Mouse (Mus musculus): ENCODE data around the gene Cul7. TPM values are rescaled to one million over a fixed set of nuclear protein-coding genes. Genes with fewer than 3 reads are reported as not detected.

The Cul7 gene
- polyA plus RNA-seq, 1 experiment: 88.5 TPM

DNA sequence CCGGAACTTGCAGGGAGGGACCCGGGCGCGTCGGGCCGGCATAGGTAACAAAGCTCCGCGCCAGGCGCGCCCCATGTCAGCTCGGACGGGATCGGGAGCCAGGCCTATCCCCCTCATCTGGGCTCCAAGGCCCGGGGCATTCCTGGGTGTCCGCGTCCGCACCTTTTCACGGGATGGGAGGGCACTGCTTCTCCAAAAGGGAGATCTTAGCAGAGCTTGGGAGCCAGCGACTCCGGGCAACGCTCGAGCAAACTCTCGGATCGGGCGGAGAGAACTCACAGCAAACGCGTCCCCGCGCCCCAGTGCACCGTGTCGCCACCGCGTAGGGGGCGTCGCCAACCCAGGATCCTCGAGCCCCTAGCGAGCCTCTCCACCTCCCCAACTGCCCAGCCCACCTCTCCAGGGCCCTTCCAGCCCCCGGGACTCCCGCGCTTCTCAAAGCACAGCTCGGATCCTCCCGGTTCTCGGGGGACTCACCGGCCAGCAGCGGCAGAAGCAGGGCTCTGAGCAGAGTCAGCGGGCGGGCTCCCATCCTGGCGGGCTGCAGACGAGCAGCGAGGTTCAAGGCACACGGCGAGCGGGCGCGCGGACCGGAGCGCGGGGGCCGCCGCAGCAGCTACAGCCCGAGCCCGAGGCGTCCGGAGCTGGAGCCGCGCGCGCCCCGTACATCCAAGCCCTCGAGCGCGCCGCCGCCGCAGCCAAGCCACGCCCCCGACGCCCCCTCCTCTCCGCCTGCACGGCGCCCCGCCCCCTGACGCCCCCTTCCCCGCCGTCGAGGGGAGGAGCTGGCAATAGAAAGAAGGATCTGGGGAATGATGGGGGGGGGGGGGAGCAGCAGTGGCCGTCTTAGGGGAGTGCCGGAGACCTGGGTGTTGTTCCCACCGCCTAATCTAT is 21.1 kb upstream of the Cul7 start, which contains the start of gene Ptk7:
TSS of gene Ptk7 (minus strand) at position 714 of the 894 bp plus-strand sequence.
- peak; percentile 97 for DNase-seq (ENCODE audit: low read depth)
- no peak for TF ChIP-seq CTCF (IDR thresholded peaks at IDR 0.05; ENCODE audit: borderline replicate concordance, extremely low read depth, insufficient read depth, insufficient read length)
- TF ChIP-seq POLR2A (IDR thresholded peaks at IDR 0.05; ENCODE audit: borderline replicate concordance, extremely low read depth, insufficient read depth, insufficient read length, poor library complexity, severe bottlenecking): peak; percentile 95

- no peak for TF ChIP-seq CTCF (IDR thresholded peaks at IDR 0.05; ENCODE audit: borderline replicate concordance, extremely low read depth, insufficient read depth, insufficient read length)
- TF ChIP-seq POLR2A (IDR thresholded peaks at IDR 0.05; ENCODE audit: borderline replicate concordance, extremely low read depth, insufficient read depth, insufficient read length, poor library complexity, severe bottlenecking): no peak
These were observed 20.3 kb upstream of the Cul7 start for GRCm38 (mm10) chr17:46629685-46630441.

DNA sequence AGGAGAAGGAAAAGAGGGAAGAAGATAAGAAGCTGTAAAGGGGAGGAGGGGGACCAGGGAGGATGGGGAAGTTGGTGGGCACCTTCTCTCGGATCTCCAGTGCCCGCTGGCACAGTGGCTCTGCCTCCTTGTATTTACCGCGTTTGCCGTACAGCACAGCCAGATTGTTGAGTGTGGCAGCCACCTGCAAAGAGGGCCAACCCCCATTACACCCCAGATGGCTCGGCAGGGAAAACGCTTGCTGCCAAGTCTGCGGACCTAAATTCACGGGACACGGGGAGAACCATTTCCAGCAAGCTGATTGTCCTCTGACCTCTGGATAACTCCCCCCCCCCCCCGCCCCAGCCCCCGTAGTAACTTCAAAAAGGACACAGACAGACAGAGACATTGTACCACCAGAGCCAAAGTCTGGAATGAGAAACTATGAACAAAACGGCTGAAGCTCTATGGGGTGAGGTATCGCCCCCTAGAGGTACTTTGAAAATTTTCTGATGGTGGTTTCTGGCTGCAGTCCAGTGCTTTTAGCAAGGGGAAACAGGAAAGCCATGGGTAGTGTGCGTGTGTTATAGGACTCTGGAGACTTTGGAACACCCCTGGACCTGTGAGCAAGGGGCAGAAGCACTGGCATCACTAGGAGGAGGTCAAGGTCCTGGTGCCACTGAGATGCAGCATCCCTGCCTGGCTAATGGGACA is 13.2 kb upstream of the Cul7 start:
- DNase-seq (ENCODE audit: low read depth): peak; percentile 89
- TF ChIP-seq POLR2A (IDR thresholded peaks at IDR 0.05; ENCODE audit: borderline replicate concordance, extremely low read depth, insufficient read depth, insufficient read length, poor library complexity, severe bottlenecking) (no peak), CTCF (IDR thresholded peaks at IDR 0.05; ENCODE audit: borderline replicate concordance, extremely low read depth, insufficient read depth, insufficient read length) (peak; percentile 80)

More at GRCm38 (mm10) chr17:46629685-46630441, 20.3 kb upstream of the Cul7 start:
- DNase-seq (ENCODE audit: low read depth): peak; percentile 41

- no peak for TF ChIP-seq CTCF (IDR thresholded peaks at IDR 0.05; ENCODE audit: borderline replicate concordance, extremely low read depth, insufficient read depth, insufficient read length)
- DNase-seq (ENCODE audit: low read depth): no peak
These were observed 10.2 kb upstream of the Cul7 start for GRCm38 (mm10) chr17:46639929-46640328.

DNA sequence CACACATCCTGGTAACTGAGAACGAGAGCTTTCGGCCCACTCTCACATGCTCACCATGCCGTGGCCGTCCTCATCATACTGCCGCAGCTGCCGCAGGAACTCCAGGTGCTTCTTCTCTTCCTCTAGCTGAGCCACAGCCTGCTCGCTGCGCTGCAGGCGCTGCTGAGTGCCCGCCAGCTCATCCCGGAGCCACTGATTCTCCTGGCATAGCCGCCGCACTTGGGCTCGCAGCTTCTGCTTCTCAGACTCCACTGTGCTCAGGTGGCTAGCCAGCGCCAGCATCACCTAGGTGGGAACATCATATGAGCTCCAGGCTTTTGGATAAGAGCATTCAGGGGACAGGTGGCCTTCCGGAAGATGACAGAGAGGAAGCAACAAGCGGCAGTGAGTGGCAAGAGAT is 8.1 kb upstream of the Cul7 start:
- TF ChIP-seq CTCF (IDR thresholded peaks at IDR 0.05; ENCODE audit: borderline replicate concordance, extremely low read depth, insufficient read depth, insufficient read length): no peak
- no peak for TF ChIP-seq POLR2A (IDR thresholded peaks at IDR 0.05; ENCODE audit: borderline replicate concordance, extremely low read depth, insufficient read depth, insufficient read length, poor library complexity, severe bottlenecking)
- DNase-seq (ENCODE audit: low read depth): no peak

GRCm38 (mm10) chr17:46644152-46644805 is 5.9 kb upstream of the Cul7 start:
- TF ChIP-seq POLR2A (IDR thresholded peaks at IDR 0.05; ENCODE audit: borderline replicate concordance, extremely low read depth, insufficient read depth, insufficient read length, poor library complexity, severe bottlenecking) (no peak), CTCF (IDR thresholded peaks at IDR 0.05; ENCODE audit: borderline replicate concordance, extremely low read depth, insufficient read depth, insufficient read length) (no peak)
- DNase-seq (ENCODE audit: low read depth): no peak

DNA sequence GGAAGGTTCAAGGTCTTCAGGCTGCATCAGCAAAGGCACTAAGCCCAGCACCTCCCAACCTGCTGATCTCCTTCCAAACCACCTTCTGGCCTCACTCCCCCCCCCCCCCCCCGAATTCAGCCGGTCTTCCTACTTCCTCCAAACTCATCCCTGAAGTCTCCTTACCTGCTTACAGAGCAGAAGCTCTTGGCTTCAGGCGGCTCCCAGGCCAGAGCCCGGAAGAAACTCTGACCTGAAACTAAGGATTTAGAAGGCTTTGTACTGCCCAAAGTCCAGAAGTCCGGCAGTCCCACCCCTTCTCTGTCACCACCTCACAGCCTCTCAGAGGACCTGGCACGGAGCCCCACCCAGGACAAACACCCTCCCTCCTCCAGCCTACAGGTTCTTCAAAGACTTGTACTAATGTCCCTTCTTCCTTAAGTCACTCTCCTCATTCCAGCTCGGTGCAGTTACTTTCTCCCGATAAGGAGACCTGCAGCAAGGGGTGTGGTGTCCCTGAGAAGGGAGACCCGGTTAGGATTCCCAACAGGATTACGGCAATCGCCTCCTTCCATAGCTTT is 5.1 kb upstream of the Cul7 start:
- no peak for DNase-seq (ENCODE audit: low read depth)
- no peak for TF ChIP-seq CTCF (IDR thresholded peaks at IDR 0.05; ENCODE audit: borderline replicate concordance, extremely low read depth, insufficient read depth, insufficient read length)
- TF ChIP-seq POLR2A (IDR thresholded peaks at IDR 0.05; ENCODE audit: borderline replicate concordance, extremely low read depth, insufficient read depth, insufficient read length, poor library complexity, severe bottlenecking): no peak

GRCm38 (mm10) chr17:46645561-46646321 is 4.4 kb upstream of the Cul7 start, which contains the start of the genes Klc4 and Mrpl2:
Gene Klc4 (minus strand): TSS chr17:46646022.
Gene Mrpl2 (plus strand): TSS chr17:46646229.
- TF ChIP-seq CTCF (IDR thresholded peaks at IDR 0.05; ENCODE audit: borderline replicate concordance, extremely low read depth, insufficient read depth, insufficient read length) (no peak), POLR2A (IDR thresholded peaks at IDR 0.05; ENCODE audit: borderline replicate concordance, extremely low read depth, insufficient read depth, insufficient read length, poor library complexity, severe bottlenecking) (peak; percentile 89)
- peak; percentile 100 for DNase-seq (ENCODE audit: low read depth)

- no peak for TF ChIP-seq CTCF (IDR thresholded peaks at IDR 0.05; ENCODE audit: borderline replicate concordance, extremely low read depth, insufficient read depth, insufficient read length)
- TF ChIP-seq POLR2A (IDR thresholded peaks at IDR 0.05; ENCODE audit: borderline replicate concordance, extremely low read depth, insufficient read depth, insufficient read length, poor library complexity, severe bottlenecking): no peak
- DNase-seq (ENCODE audit: low read depth): no peak
These were observed 3.8 kb upstream of the Cul7 start for GRCm38 (mm10) chr17:46646322-46646662.

DNA sequence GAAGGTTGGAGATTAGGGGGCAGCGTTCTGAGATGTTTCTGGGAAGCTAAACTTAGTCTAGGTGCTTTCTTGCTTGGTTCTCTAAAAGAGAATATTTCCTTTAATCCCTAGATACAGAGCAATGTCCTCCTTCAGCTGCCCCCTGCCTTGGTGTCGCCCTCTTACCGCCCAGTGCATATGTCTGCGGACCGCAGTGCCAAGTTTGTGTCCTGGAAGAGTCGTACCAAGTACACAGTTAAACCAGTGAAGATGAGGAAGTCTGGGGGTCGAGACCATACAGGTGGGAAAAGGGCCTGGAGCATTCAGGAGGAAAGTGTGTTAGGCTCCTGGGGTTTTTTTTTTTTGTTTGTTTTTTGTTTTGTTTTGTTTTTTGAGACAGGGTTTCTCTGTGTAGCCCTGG is 2.9 kb upstream of the Cul7 start:
- TF ChIP-seq CTCF (IDR thresholded peaks at IDR 0.05; ENCODE audit: borderline replicate concordance, extremely low read depth, insufficient read depth, insufficient read length): no peak
- no peak for TF ChIP-seq POLR2A (IDR thresholded peaks at IDR 0.05; ENCODE audit: borderline replicate concordance, extremely low read depth, insufficient read depth, insufficient read length, poor library complexity, severe bottlenecking)
- no peak for DNase-seq (ENCODE audit: low read depth)
